Mouse (Mus musculus) G1E (cell line): ENCODE data around the gene Pld1.

Source experiments
- CTCF ChIP-seq: IDR thresholded peaks from 2 replicates; pipeline ENCODE4 v1.5.1; 2012; ENCODE audit warnings: low read depth, low read length, inconsistent platforms, mixed read lengths
- GATA2 ChIP-seq: IDR thresholded peaks from 2 replicates; pipeline ENCODE4 v1.6.1; 2012; ENCODE audit warnings: low read depth, low read length, inconsistent platforms, borderline replicate concordance
- POLR2AphosphoS5 ChIP-seq: IDR thresholded peaks from 2 replicates; pipeline ENCODE4 v1.6.1; 2012; ENCODE audit warnings: low read depth, low read length, inconsistent platforms; ENCODE audit not compliant: insufficient replicate concordance
- TAL1 ChIP-seq: conservative IDR thresholded peaks from 2 replicates; pipeline ENCODE4 v1.6.1; 2012; ENCODE audit warnings: low read depth, low read length, inconsistent platforms, mixed read lengths

DNA sequence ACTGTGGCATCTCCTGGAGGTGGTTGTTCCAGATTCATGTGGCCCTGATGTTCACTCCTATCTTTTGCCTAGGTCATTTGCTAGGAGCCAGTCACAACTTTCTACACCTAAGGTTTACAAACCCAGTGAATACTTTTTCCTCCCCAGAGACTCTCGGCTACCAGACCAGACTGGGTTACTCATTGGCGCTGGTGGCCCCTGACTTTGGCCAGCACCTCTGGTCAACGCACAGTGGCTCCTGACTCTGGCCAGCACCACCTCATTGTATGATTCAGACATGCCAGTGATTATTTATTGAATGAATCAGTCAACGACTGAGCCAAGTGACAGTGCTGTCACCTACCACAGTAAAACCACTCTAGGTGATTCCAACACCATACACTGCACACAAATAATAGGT, 103.9 kb downstream of the Pld1 start:
- TF ChIP-seq CTCF: no peak
- no peak for TF ChIP-seq GATA2
- TF ChIP-seq POLR2AphosphoS5: no peak
- TF ChIP-seq TAL1: no peak
